Mouse (Mus musculus) liver, embryonic 12.5 days (tissue): ENCODE results near the gene Kcnj2. TPM values are rescaled to one million over a fixed set of nuclear protein-coding genes. Genes with fewer than 3 reads are reported as not detected.

Source experiments
- ATAC-seq: fragments of 200-750 bp; cut with Nextera tagmentation; 2 replicates; pipeline ENCODE4 v1.8.0; 2017; ENCODE audit warnings: moderate number of reproducible peaks, mild to moderate bottlenecking, moderate library complexity
- H3K27ac ChIP-seq: fragments of 300-500 bp; sonication (generic); 2 replicates; pipeline ENCODE4 v1.5.1; 2016; ENCODE audit warnings: mild to moderate bottlenecking
- H3K27me3 ChIP-seq: fragments of 300-500 bp; sonication (generic); replicated peaks from 2 replicates; pipeline ENCODE4 v1.6.1; 2016; ENCODE audit warnings: mild to moderate bottlenecking, moderate library complexity
- H3K36me3 ChIP-seq: fragments of 300-500 bp; sonication (generic); 2 replicates; pipeline ENCODE4 v1.6.1; 2016; ENCODE audit warnings: mild to moderate bottlenecking, moderate library complexity
- H3K4me1 ChIP-seq: fragments of 300-500 bp; sonication (generic); 2 replicates; pipeline ENCODE4 v1.6.1; 2016
- H3K4me2 ChIP-seq: fragments of 300-500 bp; sonication (generic); 2 replicates; pipeline ENCODE4 v1.6.1; 2016; ENCODE audit warnings: mild to moderate bottlenecking, moderate library complexity
- H3K4me3 ChIP-seq: fragments of 300-500 bp; sonication (generic); 2 replicates; pipeline ENCODE4 v1.5.1; 2016; ENCODE audit warnings: mild to moderate bottlenecking, moderate library complexity
- H3K9ac ChIP-seq: fragments of 300-500 bp; sonication (generic); 2 replicates; pipeline ENCODE4 v1.6.1; 2016; ENCODE audit warnings: mild to moderate bottlenecking, moderate library complexity
- H3K9me3 ChIP-seq: fragments of 300-500 bp; sonication (generic); replicated peaks from 2 replicates; pipeline ENCODE4 v1.6.1; 2016; ENCODE audit warnings: mild to moderate bottlenecking, moderate library complexity
- WGBS: fragments of 180-500 bp; shearing (Covaris S2); methylation state at CpG from one replicate; pipeline ENCODE4 v1.1.7; 2016; ENCODE audit not compliant: insufficient replicate concordance; 5-methylcytosine and 5-hydroxymethylcytosine counted together
- polyA plus RNA-seq: library from polyadenylated mRNA; unstranded; fragments of >200 nt; fragmentation: Nextera tagmentation; extraction: Ambion mirVana; gene quantifications from 2 replicates; pipeline ENCODE4 v1.2.1, GENCODE M21; 2016

Gene Kcnj2
- polyA plus RNA-seq, 1 experiment from 2014 or later = 0.45 TPM

DNA sequence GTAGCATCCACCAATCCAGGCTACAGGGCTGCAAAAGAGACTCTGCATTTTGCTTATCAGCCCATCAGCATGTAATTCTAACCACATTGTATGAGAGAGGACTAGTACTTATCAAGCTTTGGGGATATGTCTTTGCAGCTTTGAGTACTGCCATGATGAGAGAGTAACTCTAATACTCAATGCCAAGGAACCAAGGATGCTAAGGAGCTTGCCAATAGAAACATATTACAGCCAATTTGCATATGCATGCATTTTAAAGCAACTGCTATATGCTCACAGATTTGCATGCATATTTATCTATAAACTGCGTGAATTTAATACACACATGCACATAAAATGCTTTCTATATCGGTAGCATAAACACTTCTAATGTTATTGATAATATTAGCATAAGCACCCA, 34.2 kb downstream of the Kcnj2 start:
- Histone ChIP-seq H3K9ac (no peak overlapping the region), H3K4me1 (no peaks in the 10 kb centered on the region), H3K4me3 (no peak overlapping the region), H3K9me3 (no peaks in the 10 kb centered on the region), H3K27me3 (no peaks in the 10 kb centered on the region), H3K27ac (no peak overlapping the region), H3K36me3 (no peaks in the 10 kb centered on the region), H3K4me2 (no peak overlapping the region)
- no peak for ATAC-seq
- 78% methylated on average over 2 of the region's 2 CpGs for WGBS

DNA sequence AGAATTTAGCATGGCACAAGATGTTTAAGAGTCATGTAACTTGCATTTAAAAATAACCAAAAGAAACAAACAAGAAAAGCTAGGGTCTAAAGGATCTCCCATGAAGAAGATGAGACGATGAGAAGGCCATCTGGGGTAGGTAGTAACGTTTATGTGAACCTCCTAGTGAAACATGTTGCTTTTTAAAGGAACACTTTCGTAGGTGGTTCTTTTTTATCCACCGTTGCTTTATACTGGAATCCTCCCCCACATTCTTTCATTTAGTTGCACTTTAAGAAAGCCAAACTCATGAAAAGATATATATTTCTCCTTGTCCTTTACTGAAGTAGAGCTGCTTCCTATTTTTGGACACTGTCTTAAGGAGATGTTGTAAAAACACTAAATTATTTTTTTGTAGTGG, 34.7 kb downstream of the Kcnj2 start:
- H3K4me3 ChIP-seq = no peak overlapping the region
- H3K27me3 ChIP-seq = no peaks in the 10 kb centered on the region
- no peaks in the 10 kb centered on the region for H3K9me3 ChIP-seq
- no peaks in the 10 kb centered on the region for H3K36me3 ChIP-seq
- H3K9ac ChIP-seq = no peak overlapping the region
- no peak for ATAC-seq
- H3K27ac ChIP-seq = no peak overlapping the region
- H3K4me1 ChIP-seq = no peaks in the 10 kb centered on the region
- H3K4me2 ChIP-seq = no peak overlapping the region
- WGBS = 71% methylated on average over 4 of the region's 4 CpGs

DNA sequence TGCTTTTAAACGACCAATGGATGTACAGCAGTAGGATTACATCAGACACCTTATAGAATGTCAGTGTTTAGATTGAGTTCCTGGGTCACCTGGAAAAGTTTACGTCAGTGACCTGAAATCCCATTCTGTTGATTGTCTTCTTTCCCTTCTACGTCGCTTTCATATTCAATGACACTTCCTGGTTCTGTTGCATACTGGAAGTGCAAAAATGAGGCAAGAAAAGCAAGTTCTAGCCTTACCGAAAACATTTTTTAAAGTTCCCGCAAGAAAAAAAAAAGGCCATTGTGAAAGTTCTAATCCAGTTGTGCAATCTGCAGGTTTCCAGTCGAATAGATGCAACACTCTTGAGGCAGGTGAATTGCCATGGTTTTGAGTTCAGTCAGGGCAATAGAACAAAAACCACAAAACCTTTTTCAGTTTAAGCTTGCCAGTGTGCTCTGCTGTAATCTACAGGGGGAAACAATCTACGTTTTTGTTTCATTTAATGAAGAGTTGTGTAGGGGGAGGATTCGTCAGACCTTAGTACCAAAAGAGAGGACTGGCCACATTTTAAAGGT, 35.7 kb downstream of the Kcnj2 start:
- Histone ChIP-seq H3K27me3 (no peaks in the 10 kb centered on the region), H3K4me2 (no peak overlapping the region), H3K4me3 (no peak overlapping the region), H3K36me3 (no peaks in the 10 kb centered on the region), H3K9me3 (no peaks in the 10 kb centered on the region), H3K4me1 (no peaks in the 10 kb centered on the region), H3K27ac (no peak overlapping the region), H3K9ac (no peak overlapping the region)
- ATAC-seq = no peak
- WGBS = 61% methylated on average over 9 of the region's 9 CpGs

DNA sequence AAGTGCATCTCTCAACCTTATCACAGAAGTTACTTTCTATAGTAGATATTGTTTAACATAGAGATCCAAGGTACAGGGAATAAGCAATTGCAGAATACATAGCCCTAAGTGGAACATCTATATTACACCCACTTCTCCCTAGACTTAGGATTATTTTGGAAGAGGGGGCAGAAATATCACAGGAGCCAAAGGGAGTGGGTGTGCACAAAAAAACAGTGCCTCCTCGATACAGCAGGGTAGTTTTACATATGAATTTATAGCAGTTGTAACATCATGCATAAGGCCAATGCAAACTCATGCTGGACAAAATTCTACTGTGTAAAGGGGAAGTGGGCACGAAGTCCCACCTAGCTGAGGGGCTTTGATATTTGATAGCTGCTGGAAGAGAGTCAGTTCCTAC, 38.5 kb downstream of the Kcnj2 start:
- 51% methylated on average over 2 of the region's 2 CpGs for WGBS
- Histone ChIP-seq H3K36me3 (no peaks in the 10 kb centered on the region), H3K4me1 (no peaks in the 10 kb centered on the region), H3K4me2 (no peak overlapping the region), H3K27ac (no peak overlapping the region), H3K27me3 (no peaks in the 10 kb centered on the region), H3K9ac (no peak overlapping the region), H3K4me3 (no peak overlapping the region), H3K9me3 (no peaks in the 10 kb centered on the region)
- no peak for ATAC-seq

DNA sequence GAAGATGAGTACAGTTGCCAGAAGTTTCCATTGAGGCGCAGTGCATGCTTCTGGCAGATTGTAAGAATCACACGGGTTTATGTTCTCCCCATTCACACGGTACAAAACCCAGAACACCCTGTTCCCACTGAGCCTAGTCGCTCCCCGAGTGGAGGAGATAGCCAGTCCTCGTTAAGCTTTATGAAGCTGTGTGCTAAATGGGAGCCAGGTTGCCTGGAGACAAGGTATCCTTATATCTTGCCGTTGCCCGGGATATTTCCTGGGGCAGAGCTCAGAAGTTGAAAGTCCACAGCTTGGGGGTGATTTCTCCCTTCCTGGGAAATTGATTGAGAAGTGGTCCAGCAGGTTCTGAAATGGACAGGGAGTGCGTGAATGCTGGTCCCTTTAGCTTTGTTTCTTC, 42.2 kb downstream of the Kcnj2 start:
- no peak for ATAC-seq
- 68% methylated on average over 9 of the region's 9 CpGs for WGBS
- no peaks in the 10 kb centered on the region for H3K36me3 ChIP-seq

DNA sequence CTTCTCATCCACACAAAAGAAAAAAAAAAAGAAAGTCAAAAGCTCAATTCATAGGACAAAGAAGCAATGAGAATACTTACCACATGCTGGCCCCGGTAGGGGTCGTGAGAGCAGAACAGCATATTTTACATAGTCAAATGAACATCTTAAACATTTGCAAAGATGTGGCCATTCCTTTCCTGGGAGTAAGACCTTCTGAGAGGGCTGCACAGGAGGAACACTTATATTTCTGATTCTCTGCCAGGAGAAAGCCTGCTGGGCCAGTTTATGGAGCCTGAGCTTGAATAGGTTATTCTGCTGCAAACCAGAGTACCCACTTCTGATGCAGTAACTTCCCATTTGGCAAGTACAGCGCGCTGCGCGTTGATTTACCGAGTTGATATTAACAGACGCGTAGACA, 55.5 kb downstream of the Kcnj2 start:
- Histone ChIP-seq H3K9me3 (no peaks in the 10 kb centered on the region), H3K9ac (no peak overlapping the region), H3K4me2 (no peak overlapping the region), H3K4me3 (no peak overlapping the region), H3K27me3 (no peaks in the 10 kb centered on the region), H3K27ac (no peak overlapping the region), H3K4me1 (no peaks in the 10 kb centered on the region), H3K36me3 (no peaks in the 10 kb centered on the region)
- 81% methylated on average over 9 of the region's 9 CpGs for WGBS
- ATAC-seq = no peak

More for the DNA sequence above, 42.2 kb downstream of the Kcnj2 start:
- Histone ChIP-seq H3K27ac (no peak overlapping the region), H3K4me1 (no peaks in the 10 kb centered on the region), H3K4me3 (no peak overlapping the region), H3K27me3 (no peaks in the 10 kb centered on the region), H3K9me3 (no peaks in the 10 kb centered on the region), H3K9ac (no peak overlapping the region), H3K4me2 (no peak overlapping the region)

DNA sequence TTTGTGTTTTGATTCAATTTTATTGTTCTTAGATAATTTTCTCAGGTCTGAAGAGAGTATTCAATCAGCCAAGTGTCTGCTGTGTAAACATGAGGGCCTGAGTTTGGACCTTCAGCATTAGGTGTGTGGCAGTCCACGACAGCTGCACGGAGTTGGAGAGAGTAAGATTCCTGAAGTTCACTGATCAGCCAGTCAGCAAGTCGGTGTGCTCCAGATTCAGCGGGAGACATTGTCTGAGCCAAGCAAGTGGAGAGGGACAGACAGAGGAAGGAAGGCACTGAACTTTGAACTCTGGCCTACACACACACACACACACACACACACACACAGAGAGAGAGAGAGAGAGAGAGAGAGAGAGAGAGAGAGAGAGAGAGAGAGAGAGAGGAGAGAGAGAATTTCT, 57.4 kb downstream of the Kcnj2 start:
- Histone ChIP-seq H3K4me3 (no peak overlapping the region), H3K27ac (no peak overlapping the region), H3K4me1 (no peaks in the 10 kb centered on the region), H3K36me3 (no peaks in the 10 kb centered on the region), H3K9ac (no peak overlapping the region), H3K4me2 (no peak overlapping the region), H3K27me3 (no peaks in the 10 kb centered on the region), H3K9me3 (no peaks in the 10 kb centered on the region)
- WGBS = 51% methylated on average over 4 of the region's 4 CpGs
- ATAC-seq = no peak

DNA sequence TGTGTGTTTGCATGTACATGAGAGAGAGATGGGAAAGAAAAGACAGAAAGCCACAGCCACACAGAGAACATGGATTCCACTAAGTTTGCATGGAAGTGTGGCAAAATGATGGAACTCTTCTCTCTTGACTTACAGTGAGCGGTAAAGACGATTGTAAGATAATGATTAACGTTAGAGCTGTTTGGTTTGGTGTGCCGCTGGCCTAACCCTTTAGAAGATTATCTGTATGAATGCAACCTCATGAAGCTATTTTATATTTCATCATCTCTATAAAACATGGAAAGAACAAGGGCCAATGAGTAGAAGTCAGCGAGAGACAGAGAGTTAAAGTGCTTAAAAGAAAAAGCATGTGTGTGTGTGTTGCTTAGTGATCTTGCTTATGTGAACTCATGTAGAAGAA, 60.0 kb downstream of the Kcnj2 start:
- Histone ChIP-seq H3K4me1 (no peaks in the 10 kb centered on the region), H3K9ac (no peak overlapping the region), H3K36me3 (no peaks in the 10 kb centered on the region), H3K4me2 (no peak overlapping the region), H3K27me3 (no peaks in the 10 kb centered on the region), H3K27ac (no peak overlapping the region), H3K9me3 (no peaks in the 10 kb centered on the region), H3K4me3 (no peak overlapping the region)
- 70% methylated on average over 5 of the region's 5 CpGs for WGBS
- no peak for ATAC-seq

Other genes starting within 250 kb of the Kcnj2 start
- not detected in 2 replicates for gene Kcnj16, start 98.1 kb upstream of the Kcnj2 start, polyA plus RNA-seq